Mouse (Mus musculus): ENCODE data around the gene Dot1l. TPM values are rescaled to one million over a fixed set of nuclear protein-coding genes. Genes with fewer than 3 reads are reported as not detected.

Gene Dot1l
- polyA plus RNA-seq, 1 experiment from 2014 or later: 13.2 TPM

- no peak overlapping the region for H3K27ac ChIP-seq (ENCODE audit: low read depth, low read length)
- no peaks in the 10 kb centered on the region for H3K4me1 ChIP-seq (ENCODE audit: control insufficient read depth, insufficient read depth, low read depth, low read length)
- no peaks in the 10 kb centered on the region for H3K36me3 ChIP-seq (ENCODE audit: control insufficient read depth, insufficient read depth, low read length)
- ATAC-seq: no peak
- H3K4me2 ChIP-seq (ENCODE audit: low read length): no peak overlapping the region
- H3K27me3 ChIP-seq (replicated peaks; ENCODE audit: control insufficient read depth, insufficient read depth, low read length): no peaks in the 10 kb centered on the region
- no peaks in the 10 kb centered on the region for H3K9me3 ChIP-seq (ENCODE audit: control insufficient read depth, low read length)
- H3K9ac ChIP-seq (ENCODE audit: low read depth, low read length): no peak overlapping the region
- WGBS: 50% methylated on average over 2 of the region's 2 CpGs
- no peak overlapping the region for H3K4me3 ChIP-seq (ENCODE audit: low read length)
Observed at GRCm38 (mm10) chr10:80821991-80822390, 67.0 kb downstream of the Dot1l start.

- Histone ChIP-seq H3K27me3 (replicated peaks; ENCODE audit: control insufficient read depth, insufficient read depth, low read length) (no peaks in the 10 kb centered on the region), H3K4me1 (ENCODE audit: control insufficient read depth, insufficient read depth, low read depth, low read length) (peaks cover under 1% of the 10 kb centered on the region), H3K9ac (ENCODE audit: low read depth, low read length) (no peak overlapping the region), H3K4me3 (ENCODE audit: low read length) (no peak overlapping the region), H3K9me3 (ENCODE audit: control insufficient read depth, low read length) (no peaks in the 10 kb centered on the region), H3K36me3 (ENCODE audit: control insufficient read depth, insufficient read depth, low read length) (no peaks in the 10 kb centered on the region), H3K4me2 (ENCODE audit: low read length) (no peak overlapping the region), H3K27ac (ENCODE audit: low read depth, low read length) (no peak overlapping the region)
- ATAC-seq: no peak
- 90% methylated on average over 5 of the region's 5 CpGs for WGBS
Observed at GRCm38 (mm10) chr10:80822528-80822927, 67.5 kb downstream of the Dot1l start.

GRCm38 (mm10) chr10:80823316-80823715 lies 68.3 kb downstream of the Dot1l start:
- Histone ChIP-seq H3K27me3 (replicated peaks; ENCODE audit: control insufficient read depth, insufficient read depth, low read length) (no peaks in the 10 kb centered on the region), H3K9me3 (ENCODE audit: control insufficient read depth, low read length) (no peaks in the 10 kb centered on the region), H3K36me3 (ENCODE audit: control insufficient read depth, insufficient read depth, low read length) (no peaks in the 10 kb centered on the region), H3K4me3 (ENCODE audit: low read length) (no peak overlapping the region), H3K9ac (ENCODE audit: low read depth, low read length) (no peak overlapping the region), H3K4me2 (ENCODE audit: low read length) (no peak overlapping the region), H3K4me1 (ENCODE audit: control insufficient read depth, insufficient read depth, low read depth, low read length) (peaks cover 9% of the 10 kb centered on the region), H3K27ac (ENCODE audit: low read depth, low read length) (no peak overlapping the region)
- no peak for ATAC-seq
- WGBS: 77% methylated on average over 1 of the region's 1 CpGs

- no peaks in the 10 kb centered on the region for H3K27me3 ChIP-seq (replicated peaks; ENCODE audit: control insufficient read depth, insufficient read depth, low read length)
- H3K4me2 ChIP-seq (ENCODE audit: low read length): no peak overlapping the region
- WGBS: 67% methylated on average over 8 of the region's 8 CpGs
- no peak overlapping the region for H3K27ac ChIP-seq (ENCODE audit: low read depth, low read length)
- H3K36me3 ChIP-seq (ENCODE audit: control insufficient read depth, insufficient read depth, low read length): peaks cover under 1% of the 10 kb centered on the region; the same call in 1 of the 2 replicates
- peaks cover 12% of the 10 kb centered on the region for H3K4me1 ChIP-seq (ENCODE audit: control insufficient read depth, insufficient read depth, low read depth, low read length)
- no peaks in the 10 kb centered on the region for H3K9me3 ChIP-seq (ENCODE audit: control insufficient read depth, low read length)
- no peak for ATAC-seq
- H3K9ac ChIP-seq (ENCODE audit: low read depth, low read length): no peak overlapping the region
- H3K4me3 ChIP-seq (ENCODE audit: low read length): no peak overlapping the region
Observed at GRCm38 (mm10) chr10:80823847-80824643, 69.0 kb downstream of the Dot1l start.

- Histone ChIP-seq H3K27me3 (replicated peaks; ENCODE audit: control insufficient read depth, insufficient read depth, low read length) (no peaks in the 10 kb centered on the region), H3K4me2 (ENCODE audit: low read length) (no peak overlapping the region), H3K4me3 (ENCODE audit: low read length) (no peak overlapping the region), H3K9me3 (ENCODE audit: control insufficient read depth, low read length) (no peaks in the 10 kb centered on the region), H3K4me1 (ENCODE audit: control insufficient read depth, insufficient read depth, low read depth, low read length) (peaks cover 12% of the 10 kb centered on the region), H3K27ac (ENCODE audit: low read depth, low read length) (no peak overlapping the region), H3K9ac (ENCODE audit: low read depth, low read length) (no peak overlapping the region), H3K36me3 (ENCODE audit: control insufficient read depth, insufficient read depth, low read length) (peaks cover 8% of the 10 kb centered on the region)
- WGBS: 87% methylated on average over 2 of the region's 2 CpGs
- ATAC-seq: no peak
Observed at GRCm38 (mm10) chr10:80824827-80825226, 69.8 kb downstream of the Dot1l start.

- no peaks in the 10 kb centered on the region for H3K27me3 ChIP-seq (replicated peaks; ENCODE audit: control insufficient read depth, insufficient read depth, low read length)
- H3K27ac ChIP-seq (ENCODE audit: low read depth, low read length): peak within 1 kb of the TSS; percentile 92
- H3K4me1 ChIP-seq (ENCODE audit: control insufficient read depth, insufficient read depth, low read depth, low read length): peaks cover 12% of the 10 kb centered on the region
- peak within 1 kb of the TSS; percentile 77 for H3K4me3 ChIP-seq (ENCODE audit: low read length)
- peaks cover 11% of the 10 kb centered on the region for H3K36me3 ChIP-seq (ENCODE audit: control insufficient read depth, insufficient read depth, low read length)
- H3K9me3 ChIP-seq (ENCODE audit: control insufficient read depth, low read length): no peaks in the 10 kb centered on the region
- 0% methylated on average over 63 of the region's 82 CpGs for WGBS
- ATAC-seq: peak; percentile 98
- H3K4me2 ChIP-seq (ENCODE audit: low read length): peak within 1 kb of the TSS; percentile 98
- peak within 1 kb of the TSS; percentile 92 for H3K9ac ChIP-seq (ENCODE audit: low read depth, low read length)
Observed at GRCm38 (mm10) chr10:80826151-80827062, 71.4 kb downstream of the Dot1l start, which contains the start of gene Oaz1. Gene Oaz1, plus strand, starts transcription at chr10:80826656.

- Histone ChIP-seq H3K4me1 (ENCODE audit: control insufficient read depth, insufficient read depth, low read depth, low read length) (peaks cover 12% of the 10 kb centered on the region), H3K27ac (ENCODE audit: low read depth, low read length) (peak overlapping the region; percentile 92), H3K4me2 (ENCODE audit: low read length) (peak overlapping the region; percentile 98), H3K9ac (ENCODE audit: low read depth, low read length) (peak overlapping the region; percentile 92), H3K36me3 (ENCODE audit: control insufficient read depth, insufficient read depth, low read length) (peaks cover 11% of the 10 kb centered on the region), H3K4me3 (ENCODE audit: low read length) (peak overlapping the region; percentile 77), H3K27me3 (replicated peaks; ENCODE audit: control insufficient read depth, insufficient read depth, low read length) (no peaks in the 10 kb centered on the region), H3K9me3 (ENCODE audit: control insufficient read depth, low read length) (no peaks in the 10 kb centered on the region)
- ATAC-seq: no peak
- WGBS: 7% methylated on average over 28 of the region's 29 CpGs
Observed at GRCm38 (mm10) chr10:80827063-80827869, 72.3 kb downstream of the Dot1l start.

GRCm38 (mm10) chr10:80827870-80828420 lies 72.9 kb downstream of the Dot1l start:
- Histone ChIP-seq H3K36me3 (ENCODE audit: control insufficient read depth, insufficient read depth, low read length) (peaks cover 11% of the 10 kb centered on the region), H3K9me3 (ENCODE audit: control insufficient read depth, low read length) (no peaks in the 10 kb centered on the region), H3K27me3 (replicated peaks; ENCODE audit: control insufficient read depth, insufficient read depth, low read length) (no peaks in the 10 kb centered on the region), H3K27ac (ENCODE audit: low read depth, low read length) (no peak overlapping the region), H3K4me2 (ENCODE audit: low read length) (peak overlapping the region; percentile 98), H3K4me3 (ENCODE audit: low read length) (peak overlapping the region; percentile 77), H3K4me1 (ENCODE audit: control insufficient read depth, insufficient read depth, low read depth, low read length) (peaks cover 12% of the 10 kb centered on the region), H3K9ac (ENCODE audit: low read depth, low read length) (peak overlapping the region; percentile 92)
- ATAC-seq: no peak
- WGBS: 76% methylated on average over 10 of the region's 10 CpGs
